Mouse (Mus musculus) intestine, embryonic 15.5 days (tissue): ENCODE results near the gene Elovl6. TPM values are rescaled to one million over a fixed set of nuclear protein-coding genes. Genes with fewer than 3 reads are reported as not detected.

Experiments used
- ATAC-seq: fragments of 200-750 bp; cut with Nextera tagmentation; 2 replicates; pipeline ENCODE4 v1.8.0; 2017; ENCODE audit warnings: moderate TSS enrichment, moderate library complexity
- H3K27ac ChIP-seq: fragments of 300-500 bp; sonication (generic); 2 replicates; pipeline ENCODE4 v1.5.1; 2015; ENCODE audit warnings: mild to moderate bottlenecking, inconsistent platforms
- H3K27me3 ChIP-seq: fragments of 300-500 bp; sonication (generic); replicated peaks from 2 replicates; pipeline ENCODE4 v1.6.1; 2015; ENCODE audit warnings: inconsistent platforms
- H3K36me3 ChIP-seq: fragments of 300-500 bp; sonication (generic); 2 replicates; pipeline ENCODE4 v1.6.1; 2015; ENCODE audit warnings: inconsistent platforms
- H3K4me1 ChIP-seq: fragments of 300-500 bp; sonication (generic); replicated peaks from 2 replicates; pipeline ENCODE4 v1.6.1; 2015; ENCODE audit warnings: inconsistent platforms
- H3K4me2 ChIP-seq: fragments of 300-500 bp; sonication (generic); replicated peaks from 2 replicates; pipeline ENCODE4 v1.6.1; 2015; ENCODE audit warnings: mild to moderate bottlenecking, inconsistent platforms
- H3K4me3 ChIP-seq: fragments of 300-500 bp; sonication (generic); replicated peaks from 2 replicates; pipeline ENCODE4 v1.5.1; 2015; ENCODE audit warnings: inconsistent platforms
- H3K9ac ChIP-seq: fragments of 300-500 bp; sonication (generic); 2 replicates; pipeline ENCODE4 v1.6.1; 2015; ENCODE audit warnings: inconsistent platforms
- H3K9me3 ChIP-seq: fragments of 300-500 bp; sonication (generic); 2 replicates; pipeline ENCODE4 v1.6.1; 2016; ENCODE audit warnings: inconsistent platforms
- WGBS: fragments of 180-500 bp; shearing (Covaris S2); methylation state at CpG from one replicate; pipeline ENCODE4 v1.1.7; 2015; 5-methylcytosine and 5-hydroxymethylcytosine counted together
- polyA plus RNA-seq: library from polyadenylated mRNA; unstranded; fragments of >200 nt; fragmentation: Nextera tagmentation; extraction: Ambion mirVana; gene quantifications from 2 replicates; pipeline ENCODE4 v1.2.1, GENCODE M21; 2015

Gene Elovl6
- polyA plus RNA-seq, 1 experiment from 2014 or later: 46.4 TPM

DNA sequence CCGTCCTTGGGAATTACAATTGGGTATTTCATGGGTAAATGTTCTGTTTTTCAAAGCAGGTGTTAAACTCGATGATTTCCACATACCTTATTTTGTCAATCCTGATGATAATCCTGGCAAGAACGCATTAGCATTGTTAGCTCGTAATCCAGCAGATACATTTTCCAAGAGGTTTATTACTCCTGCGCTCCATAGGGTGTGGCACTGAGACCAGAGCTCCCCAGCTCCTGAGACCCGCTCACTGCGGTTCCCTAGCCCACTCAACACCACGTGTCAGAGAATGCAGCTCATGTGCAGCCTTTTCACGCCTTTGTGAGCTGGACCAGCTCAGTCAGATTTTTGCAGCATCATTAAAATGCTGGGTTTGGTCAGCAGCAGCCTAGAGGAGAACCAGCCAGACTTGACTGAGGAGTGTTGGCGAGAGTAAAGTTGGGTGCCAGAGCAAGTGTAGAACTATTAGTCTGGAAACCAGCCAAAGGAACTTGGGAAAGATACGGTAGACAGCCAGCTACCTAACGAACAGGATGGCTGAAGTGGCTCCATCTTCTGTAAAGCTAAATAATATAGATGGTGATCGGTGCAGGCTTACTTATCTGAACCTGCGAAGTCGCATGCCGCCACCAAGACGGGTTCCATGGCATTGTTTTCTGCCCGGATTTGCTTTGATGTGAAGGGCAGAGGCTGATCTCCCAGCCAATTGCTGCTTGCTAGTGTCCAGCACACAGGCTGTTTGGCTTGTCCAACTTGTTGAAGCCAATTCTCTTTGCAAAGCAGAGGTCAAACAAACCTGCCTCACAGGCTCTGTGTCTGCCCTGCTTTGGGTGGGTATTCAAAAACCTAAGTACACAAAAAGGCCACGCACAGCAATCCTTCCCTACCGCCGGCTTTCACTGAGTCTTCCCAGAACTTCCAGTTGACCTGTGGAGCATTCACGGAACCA is 26.1 kb downstream of the Elovl6 start:
- Histone ChIP-seq H3K36me3 (0 out of 2 replicates have a peak, but pooled peaks cover 3% of the 10 kb centered on the region), H3K27ac (no peak overlapping the region), H3K9ac (no peak overlapping the region), H3K4me3 (no peak overlapping the region), H3K27me3 (no peaks in the 10 kb centered on the region), H3K4me2 (no peak overlapping the region), H3K4me1 (0 out of 2 replicates have a peak, but pooled peaks cover 12% of the 10 kb centered on the region), H3K9me3 (no peaks in the 10 kb centered on the region)
- no peak for ATAC-seq
- WGBS: 79% methylated on average over 22 of the region's 22 CpGs

GRCm38 (mm10) chr3:129560068-129560467 is 27.9 kb downstream of the Elovl6 start:
- no peak for ATAC-seq
- no peak overlapping the region for H3K4me3 ChIP-seq
- H3K27ac ChIP-seq: no peak overlapping the region
- H3K4me1 ChIP-seq: 0 out of 2 replicates have a peak, but pooled peaks cover 12% of the 10 kb centered on the region
- H3K9ac ChIP-seq: no peak overlapping the region
- 0 out of 2 replicates have a peak, but pooled peaks cover 3% of the 10 kb centered on the region for H3K36me3 ChIP-seq
- no peaks in the 10 kb centered on the region for H3K27me3 ChIP-seq
- no peaks in the 10 kb centered on the region for H3K9me3 ChIP-seq
- WGBS: 93% methylated on average over 9 of the region's 9 CpGs
- H3K4me2 ChIP-seq: no peak overlapping the region

DNA sequence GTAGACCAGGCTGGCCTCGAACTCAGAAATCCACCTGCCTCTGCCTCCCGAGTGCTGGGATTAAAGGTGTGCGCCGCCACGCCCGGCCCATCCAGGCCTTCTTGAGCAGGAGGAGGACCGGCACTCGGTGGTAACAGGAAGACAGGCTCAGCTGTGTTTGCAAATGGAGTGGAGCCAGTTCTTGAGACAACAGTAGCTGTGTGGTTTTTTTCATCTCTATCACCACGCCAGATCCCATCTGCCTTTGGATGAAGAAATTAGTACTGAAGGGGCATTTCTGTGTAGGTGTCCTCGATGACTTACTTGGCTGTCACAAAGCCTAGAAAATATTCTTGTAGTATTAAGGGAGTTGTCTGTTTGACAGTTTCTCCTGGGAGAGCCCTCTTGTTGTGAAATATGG is 28.9 kb downstream of the Elovl6 start:
- H3K27ac ChIP-seq: no peak overlapping the region
- H3K9me3 ChIP-seq: no peaks in the 10 kb centered on the region
- H3K4me3 ChIP-seq: no peak overlapping the region
- H3K4me2 ChIP-seq: no peak overlapping the region
- H3K4me1 ChIP-seq: 0 out of 2 replicates have a peak, but pooled peaks cover 19% of the 10 kb centered on the region
- 78% methylated on average over 10 of the region's 10 CpGs for WGBS
- H3K36me3 ChIP-seq: 0 out of 2 replicates have a peak, but pooled peaks cover 3% of the 10 kb centered on the region
- no peak for ATAC-seq
- H3K27me3 ChIP-seq: no peaks in the 10 kb centered on the region
- no peak overlapping the region for H3K9ac ChIP-seq

DNA sequence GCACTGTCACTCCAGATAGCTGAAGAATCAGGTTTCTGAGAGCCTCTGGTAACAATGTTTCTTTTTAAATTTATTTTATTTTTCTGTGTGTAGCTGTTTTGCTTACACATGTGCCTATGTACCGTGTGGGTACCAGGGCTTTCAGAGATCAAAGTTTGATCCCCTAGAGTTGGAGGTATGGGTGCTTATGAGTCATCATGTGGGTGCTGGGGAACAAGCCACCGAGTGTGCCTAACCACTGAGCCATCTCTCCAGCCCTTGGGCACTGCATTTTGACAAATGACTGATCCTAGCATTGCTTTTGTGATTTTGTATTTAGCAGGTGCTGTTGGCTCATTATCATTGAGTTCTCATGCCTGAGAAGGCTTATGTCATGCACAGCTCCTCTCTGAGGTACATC is 29.7 kb downstream of the Elovl6 start:
- Histone ChIP-seq H3K4me3 (no peak overlapping the region), H3K9ac (no peak overlapping the region), H3K4me1 (peaks cover 18% of the 10 kb centered on the region; the same call in 1 of the 2 replicates), H3K4me2 (no peak overlapping the region), H3K27ac (no peak overlapping the region), H3K9me3 (no peaks in the 10 kb centered on the region), H3K36me3 (0 out of 2 replicates have a peak, but pooled peaks cover 3% of the 10 kb centered on the region), H3K27me3 (no peaks in the 10 kb centered on the region)
- 88% methylated on average over 2 of the region's 2 CpGs for WGBS
- ATAC-seq: no peak

GRCm38 (mm10) chr3:129562411-129562810 is 30.3 kb downstream of the Elovl6 start:
- 89% methylated on average over 4 of the region's 4 CpGs for WGBS
- Histone ChIP-seq H3K36me3 (0 out of 2 replicates have a peak, but pooled peaks cover 3% of the 10 kb centered on the region), H3K27me3 (no peaks in the 10 kb centered on the region), H3K9ac (no peak overlapping the region), H3K9me3 (no peaks in the 10 kb centered on the region), H3K4me1 (peaks cover 13% of the 10 kb centered on the region; the same call in 1 of the 2 replicates), H3K4me3 (no peak overlapping the region), H3K4me2 (no peak overlapping the region), H3K27ac (no peak overlapping the region)
- no peak for ATAC-seq

DNA sequence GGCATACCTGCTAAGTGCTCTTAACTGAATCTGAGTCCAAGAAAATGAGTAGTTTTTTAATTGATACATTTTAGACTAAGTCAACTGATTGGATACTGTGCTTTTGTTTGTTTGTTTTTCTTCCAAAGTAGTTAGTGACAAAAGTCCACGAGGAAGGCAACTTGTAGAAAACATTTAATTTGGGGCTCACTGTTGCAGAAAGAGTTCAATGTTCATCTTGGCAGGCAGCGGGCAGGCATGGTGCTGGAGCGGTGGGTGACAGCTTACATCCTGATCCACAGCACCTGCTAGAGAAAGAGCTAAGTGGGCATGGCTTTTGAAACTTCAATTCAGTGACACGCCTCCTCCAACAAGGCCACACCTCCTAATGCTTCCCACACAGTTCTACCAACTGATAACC is 31.7 kb downstream of the Elovl6 start:
- Histone ChIP-seq H3K4me1 (peaks cover 14% of the 10 kb centered on the region), H3K4me3 (no peak overlapping the region), H3K27ac (no peak overlapping the region), H3K36me3 (0 out of 2 replicates have a peak, but pooled peaks cover under 1% of the 10 kb centered on the region), H3K27me3 (no peaks in the 10 kb centered on the region), H3K9me3 (no peaks in the 10 kb centered on the region), H3K9ac (no peak overlapping the region), H3K4me2 (no peak overlapping the region)
- 92% methylated on average over 4 of the region's 4 CpGs for WGBS
- no peak for ATAC-seq

DNA sequence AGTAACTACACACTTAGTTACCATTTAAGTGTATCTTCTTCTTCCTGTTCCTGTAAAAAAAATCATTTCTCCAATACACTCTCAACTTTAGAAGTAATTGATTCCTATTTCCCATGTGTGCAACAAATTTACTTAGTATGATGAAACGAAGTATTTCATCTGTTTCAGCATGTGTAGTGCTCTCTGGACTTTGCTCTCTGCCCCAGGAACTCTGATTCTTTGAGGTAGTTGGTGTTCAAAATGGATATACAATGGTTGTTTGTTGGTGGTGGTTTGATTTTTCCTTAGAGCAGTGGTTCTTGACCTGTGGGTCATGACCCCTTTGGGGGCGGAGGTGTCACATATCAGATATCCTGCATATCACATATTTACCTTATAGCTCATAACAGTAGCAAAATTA is 32.7 kb downstream of the Elovl6 start:
- WGBS: 80% methylated on average over 2 of the region's 2 CpGs
- peaks cover 14% of the 10 kb centered on the region for H3K4me1 ChIP-seq
- H3K36me3 ChIP-seq: no peaks in the 10 kb centered on the region
- no peak overlapping the region for H3K4me3 ChIP-seq
- H3K27me3 ChIP-seq: no peaks in the 10 kb centered on the region
- H3K27ac ChIP-seq: no peak overlapping the region
- no peak overlapping the region for H3K4me2 ChIP-seq
- ATAC-seq: no peak
- H3K9ac ChIP-seq: no peak overlapping the region
- no peaks in the 10 kb centered on the region for H3K9me3 ChIP-seq

DNA sequence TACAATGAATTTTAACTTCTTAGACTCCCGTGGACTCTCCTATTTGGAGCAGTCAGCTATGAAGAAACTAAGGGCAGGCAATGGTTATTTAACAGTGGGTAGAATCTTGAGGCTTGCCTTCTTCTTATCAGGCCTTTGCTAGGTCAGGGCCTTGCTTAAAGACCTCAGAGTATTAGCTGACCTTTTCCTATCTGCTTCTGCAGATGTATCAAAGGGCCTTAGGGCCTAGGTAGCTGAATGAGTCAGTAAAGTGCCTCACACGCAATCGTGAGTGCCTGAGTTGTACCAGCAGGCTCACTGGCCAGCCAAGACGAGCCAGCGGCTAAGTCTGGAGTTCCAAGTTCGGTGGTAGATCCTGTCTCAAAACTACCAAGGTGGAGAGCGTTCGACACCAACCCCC is 33.3 kb downstream of the Elovl6 start:
- peaks cover 14% of the 10 kb centered on the region for H3K4me1 ChIP-seq
- no peak overlapping the region for H3K4me2 ChIP-seq
- no peak overlapping the region for H3K27ac ChIP-seq
- ATAC-seq: peak; percentile 46
- H3K36me3 ChIP-seq: no peaks in the 10 kb centered on the region
- WGBS: 77% methylated on average over 8 of the region's 8 CpGs
- no peaks in the 10 kb centered on the region for H3K27me3 ChIP-seq
- H3K4me3 ChIP-seq: no peak overlapping the region
- H3K9me3 ChIP-seq: no peaks in the 10 kb centered on the region
- H3K9ac ChIP-seq: no peak overlapping the region

GRCm38 (mm10) chr3:129566013-129566412 is 33.9 kb downstream of the Elovl6 start:
- no peak overlapping the region for H3K4me2 ChIP-seq
- WGBS: 64% methylated on average over 2 of the region's 2 CpGs
- H3K27ac ChIP-seq: no peak overlapping the region
- ATAC-seq: peak; percentile 37; the same call in 1 of the 2 replicates
- no peaks in the 10 kb centered on the region for H3K27me3 ChIP-seq
- H3K9me3 ChIP-seq: no peaks in the 10 kb centered on the region
- H3K9ac ChIP-seq: no peak overlapping the region
- no peak overlapping the region for H3K4me3 ChIP-seq
- no peaks in the 10 kb centered on the region for H3K36me3 ChIP-seq
- H3K4me1 ChIP-seq: peaks cover 14% of the 10 kb centered on the region

- Histone ChIP-seq H3K4me1 (peaks cover 14% of the 10 kb centered on the region), H3K9ac (no peak overlapping the region), H3K4me3 (no peak overlapping the region), H3K4me2 (no peak overlapping the region), H3K27me3 (no peaks in the 10 kb centered on the region), H3K9me3 (no peaks in the 10 kb centered on the region), H3K27ac (no peak overlapping the region), H3K36me3 (no peaks in the 10 kb centered on the region)
- WGBS: 79% methylated on average over 5 of the region's 5 CpGs
- no peak for ATAC-seq
These were observed 34.7 kb downstream of the Elovl6 start for GRCm38 (mm10) chr3:129566876-129567275.

DNA sequence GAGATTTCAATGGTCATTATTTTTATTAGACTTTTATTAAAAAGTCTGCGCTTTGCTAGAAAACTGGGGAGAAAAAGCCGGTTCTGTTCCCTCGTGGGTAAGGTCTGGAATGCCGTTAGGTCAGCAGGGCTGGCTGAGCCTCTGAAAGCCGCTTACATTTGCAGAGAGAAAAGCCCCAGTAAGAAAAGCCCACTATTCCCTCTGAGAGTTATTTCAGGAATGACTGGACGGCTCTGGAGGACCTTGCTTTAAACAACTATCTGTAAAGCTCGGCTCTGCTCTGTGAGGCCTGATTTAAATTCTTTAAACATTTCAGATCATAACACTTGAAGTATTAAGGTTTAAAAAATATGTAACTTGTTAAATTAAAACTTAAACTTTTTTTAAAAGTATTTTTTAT is 36.4 kb downstream of the Elovl6 start:
- no peak for ATAC-seq
- no peaks in the 10 kb centered on the region for H3K27me3 ChIP-seq
- 38% methylated on average over 7 of the region's 7 CpGs for WGBS

GRCm38 (mm10) chr3:129570989-129571388 is 38.8 kb downstream of the Elovl6 start:
- Histone ChIP-seq H3K4me3 (no peak overlapping the region), H3K36me3 (no peaks in the 10 kb centered on the region), H3K9me3 (no peaks in the 10 kb centered on the region), H3K27ac (no peak overlapping the region), H3K27me3 (no peaks in the 10 kb centered on the region), H3K9ac (no peak overlapping the region), H3K4me2 (no peak overlapping the region), H3K4me1 (peaks cover 10% of the 10 kb centered on the region)
- WGBS: 81% methylated on average over 8 of the region's 8 CpGs
- ATAC-seq: no peak

More for the DNA sequence above, 36.4 kb downstream of the Elovl6 start:
- no peak overlapping the region for H3K9ac ChIP-seq
- peaks cover 14% of the 10 kb centered on the region for H3K4me1 ChIP-seq
- H3K9me3 ChIP-seq: no peaks in the 10 kb centered on the region
- no peak overlapping the region for H3K4me3 ChIP-seq
- H3K36me3 ChIP-seq: no peaks in the 10 kb centered on the region
- H3K27ac ChIP-seq: peak overlapping the region; percentile 57
- H3K4me2 ChIP-seq: no peak overlapping the region
